Mouse (Mus musculus): ENCODE measurements around the gene Zdhhc1. TPM values are rescaled to one million over a fixed set of nuclear protein-coding genes. Genes with fewer than 3 reads are reported as not detected.

The Zdhhc1 gene
- total RNA-seq, 2 experiments from 2014 or later, result 0.17 TPM; not detected in 1

DNA sequence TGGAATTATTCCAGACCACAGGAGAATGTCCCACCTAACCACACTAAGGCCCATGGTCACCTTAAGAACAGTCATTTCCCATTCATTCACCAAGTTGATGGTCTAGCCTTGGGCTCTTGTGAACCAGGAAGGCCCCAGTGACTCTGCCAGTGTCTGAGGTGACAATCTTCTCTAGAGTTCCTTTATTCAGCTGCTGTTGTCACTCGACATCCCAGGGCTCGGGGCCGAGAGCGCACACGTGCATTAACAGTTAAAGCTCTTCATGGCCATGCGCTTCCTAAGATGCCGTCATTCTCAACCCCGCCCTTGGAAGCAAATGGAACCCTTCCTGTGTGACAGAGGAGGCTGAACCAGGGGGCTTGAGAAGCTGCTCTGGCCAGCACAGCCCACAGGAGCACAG, 14.6 kb downstream of the Zdhhc1 start:
- no peak for ATAC-seq (replicated peaks; ENCODE audit: low FRiP score, poor library complexity, severe bottlenecking)

DNA sequence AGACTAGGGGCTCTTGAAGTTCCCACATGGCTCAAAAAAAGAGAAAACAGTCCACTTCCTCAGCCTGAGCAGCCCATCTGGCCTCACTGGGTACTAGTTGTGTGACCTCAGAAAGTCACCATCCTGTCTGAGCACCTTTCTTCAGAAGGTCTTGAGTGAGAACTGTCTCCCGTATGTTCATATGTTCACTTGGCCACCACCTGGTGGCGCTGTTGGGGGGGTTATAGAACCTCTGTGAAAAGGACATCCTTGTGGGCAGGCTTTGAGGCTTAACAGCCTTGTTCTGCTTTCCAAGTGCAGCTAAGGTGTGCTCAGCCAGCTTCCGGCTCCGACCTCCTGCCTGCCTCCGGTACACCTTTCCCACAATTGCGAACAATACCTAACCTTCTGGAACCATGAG, 15.2 kb downstream of the Zdhhc1 start:
- ATAC-seq (replicated peaks; ENCODE audit: low FRiP score, poor library complexity, severe bottlenecking), result 0 out of 2 replicates have a peak, but pooled peaks have one; percentile 40

DNA sequence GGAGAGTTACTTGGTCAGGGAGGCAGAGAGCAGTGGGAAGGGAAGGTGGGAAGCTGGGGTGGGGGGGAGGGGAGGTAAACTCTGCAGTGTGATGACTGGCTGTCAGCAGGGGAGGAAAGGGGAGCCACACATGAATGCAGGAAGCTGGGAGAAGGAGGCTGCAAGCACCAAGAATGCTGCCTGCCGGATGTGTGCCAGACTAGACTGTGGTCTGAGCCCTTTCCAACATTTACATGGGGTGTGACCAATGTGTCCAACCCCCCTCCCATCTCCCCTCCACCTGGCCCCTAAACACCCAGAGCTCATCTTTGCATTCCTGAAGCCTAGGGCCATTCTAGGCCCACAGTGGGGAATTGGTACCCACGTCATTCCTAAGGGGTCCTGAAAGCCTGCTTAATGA, 15.7 kb downstream of the Zdhhc1 start:
- ATAC-seq (replicated peaks; ENCODE audit: low FRiP score, poor library complexity, severe bottlenecking), result no peak

DNA sequence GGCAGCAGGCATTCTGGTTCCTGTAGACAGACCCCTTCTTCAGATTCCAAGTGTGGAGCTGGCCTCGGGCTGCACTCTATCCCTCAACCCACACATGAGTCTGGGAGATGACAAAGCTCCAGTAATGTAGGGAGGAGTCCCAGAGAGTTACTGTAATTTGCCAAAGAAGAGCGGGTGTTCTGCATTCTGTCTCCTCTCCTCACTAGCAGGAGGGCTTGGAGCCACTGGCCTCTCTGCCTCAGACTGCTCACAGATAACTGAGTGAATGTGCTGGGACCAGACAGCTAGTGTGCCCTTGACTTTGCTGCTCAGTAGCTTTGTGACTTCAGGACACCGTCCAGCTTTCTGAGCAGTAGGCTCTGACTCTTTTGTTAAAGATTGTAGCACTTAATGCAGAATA, 18.9 kb downstream of the Zdhhc1 start:
- no peak for ATAC-seq (replicated peaks; ENCODE audit: low FRiP score, poor library complexity, severe bottlenecking)

DNA sequence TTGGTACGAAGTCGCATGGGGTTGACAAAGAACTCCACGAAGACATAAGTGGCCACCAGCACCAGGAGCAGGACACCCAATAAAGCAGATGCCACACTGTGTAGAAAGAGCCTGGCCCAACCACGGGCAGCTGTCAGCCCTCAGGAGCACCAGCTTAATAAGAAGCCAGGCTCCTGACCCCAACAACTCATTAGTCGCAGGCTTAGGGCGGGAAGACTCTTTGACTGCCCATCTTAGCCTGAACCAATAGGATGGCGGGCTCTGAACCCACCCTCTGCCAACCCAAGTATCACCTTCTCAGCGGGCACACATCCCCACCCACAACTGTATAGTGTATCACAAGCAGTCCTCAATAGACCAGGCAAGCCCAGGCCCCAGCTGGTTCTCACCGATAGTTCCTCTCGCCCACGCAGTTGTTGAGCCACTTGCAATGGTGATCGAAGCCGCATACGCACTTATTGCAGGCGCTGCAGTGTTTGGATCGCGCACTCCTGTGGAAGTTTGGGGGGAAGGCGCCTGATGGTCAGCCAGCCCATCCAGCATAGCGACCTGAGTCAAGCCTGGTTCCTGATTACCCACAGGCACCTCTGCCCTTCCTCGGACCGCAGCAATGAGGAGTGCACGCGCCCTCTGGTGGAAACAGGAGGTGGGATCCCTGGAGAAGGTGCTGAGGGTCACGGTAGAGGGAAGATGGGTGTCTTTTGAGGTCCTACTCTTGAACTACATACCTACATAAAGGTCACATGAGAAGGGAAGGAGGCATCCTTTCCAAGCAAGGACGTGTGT, 19.9 kb downstream of the Zdhhc1 start:
- ATAC-seq (replicated peaks; ENCODE audit: low FRiP score, poor library complexity, severe bottlenecking), result peak; percentile 60

GRCm38 (mm10) chr8:105476161-105476560, 20.5 kb downstream of the Zdhhc1 start:
- no peak for ATAC-seq (replicated peaks; ENCODE audit: low FRiP score, poor library complexity, severe bottlenecking)

- no peak for ATAC-seq (replicated peaks; ENCODE audit: low FRiP score, poor library complexity, severe bottlenecking)
Observed at GRCm38 (mm10) chr8:105475742-105476141, 21.0 kb downstream of the Zdhhc1 start.

DNA sequence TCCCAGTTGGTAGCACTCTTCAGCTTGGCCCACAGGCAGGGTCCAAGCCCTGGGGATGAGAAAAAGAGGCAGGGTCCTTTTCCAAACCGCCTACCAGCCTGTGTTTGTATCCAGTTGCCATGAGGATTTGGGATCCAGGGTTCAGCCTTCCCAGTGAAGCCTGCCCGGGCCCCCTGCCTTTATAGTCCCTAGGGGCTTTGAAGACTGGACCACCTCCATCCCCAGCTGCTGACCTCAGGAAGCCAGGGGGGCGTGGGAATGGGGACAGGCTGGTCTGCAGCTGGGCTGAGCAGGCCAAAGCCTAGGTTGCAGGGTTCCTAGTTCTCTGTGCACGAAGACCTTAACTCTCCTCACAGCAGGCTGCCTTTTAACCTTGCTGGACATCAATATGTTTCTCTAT, 21.4 kb downstream of the Zdhhc1 start:
- ATAC-seq (replicated peaks; ENCODE audit: low FRiP score, poor library complexity, severe bottlenecking), result no peak

DNA sequence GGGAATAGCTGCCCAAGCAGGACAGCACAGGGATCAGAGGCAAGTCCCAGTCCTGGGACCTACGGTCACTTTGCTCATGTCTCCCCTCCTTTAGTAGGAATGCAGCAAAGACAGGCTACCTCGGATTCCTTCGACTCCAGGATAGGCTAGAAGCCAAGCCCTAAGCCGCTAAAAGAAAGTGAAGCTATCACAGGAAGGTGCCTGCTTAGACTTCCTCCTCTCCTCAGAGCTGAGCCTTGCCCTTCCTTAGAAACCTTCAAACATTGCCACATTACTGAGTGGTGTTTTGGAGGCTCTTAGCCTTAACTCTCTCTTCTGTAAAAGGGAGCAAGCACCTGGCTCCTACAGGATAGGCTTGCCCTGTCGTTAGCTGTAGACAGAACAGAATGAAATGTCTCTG, 22.0 kb downstream of the Zdhhc1 start:
- no peak for ATAC-seq (replicated peaks; ENCODE audit: low FRiP score, poor library complexity, severe bottlenecking)

GRCm38 (mm10) chr8:105473816-105474606, 22.7 kb downstream of the Zdhhc1 start:
- ATAC-seq (replicated peaks; ENCODE audit: low FRiP score, poor library complexity, severe bottlenecking), result no peak

DNA sequence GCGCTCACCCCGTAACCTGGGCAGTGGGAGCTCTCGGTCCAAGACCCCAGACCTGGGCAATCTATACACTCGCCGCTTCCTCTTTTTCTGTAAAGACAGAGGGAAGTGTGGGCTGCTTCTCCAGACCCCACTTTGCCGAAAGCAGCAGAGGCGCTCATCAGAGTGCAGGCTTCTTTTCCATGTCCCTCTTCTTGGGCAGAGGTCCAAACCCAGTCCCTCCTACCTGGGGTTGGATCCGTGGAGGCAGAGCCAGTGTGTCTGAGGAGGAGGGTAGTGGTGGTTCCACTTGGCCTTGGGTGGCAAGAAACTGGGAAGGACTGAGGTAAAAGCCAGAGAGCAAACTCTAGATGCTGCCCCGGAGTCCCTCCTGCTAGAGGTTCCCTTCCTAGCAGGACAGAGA, 23.7 kb downstream of the Zdhhc1 start:
- ATAC-seq (replicated peaks; ENCODE audit: low FRiP score, poor library complexity, severe bottlenecking), result no peak

DNA sequence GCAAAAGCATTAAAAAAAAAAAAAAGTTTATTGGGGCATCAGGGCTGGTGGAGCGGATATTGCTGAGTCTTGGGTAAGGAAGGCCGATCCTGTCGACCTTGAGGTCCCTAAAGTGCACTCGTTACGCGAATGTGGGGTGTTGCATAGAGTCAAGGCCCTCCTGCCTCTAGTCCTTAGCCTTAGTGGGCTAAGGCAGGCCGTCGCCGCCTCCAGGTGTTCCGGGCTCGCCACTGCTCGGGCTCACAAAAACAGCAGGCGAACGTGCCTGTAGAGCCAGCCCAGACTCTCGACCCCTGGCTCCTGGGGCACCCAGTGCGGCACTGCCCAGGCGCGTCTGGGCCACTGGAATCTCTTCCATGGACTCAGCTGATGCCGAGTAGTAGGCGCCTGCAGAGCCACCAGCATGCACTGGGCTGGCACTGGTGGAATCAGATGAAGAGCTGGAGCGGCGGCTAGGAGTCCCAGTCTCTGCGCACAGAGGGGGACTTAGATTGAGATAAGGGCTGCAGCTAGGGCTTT, 24.2 kb downstream of the Zdhhc1 start:
- no peak for ATAC-seq (replicated peaks; ENCODE audit: low FRiP score, poor library complexity, severe bottlenecking)

GRCm38 (mm10) chr8:105471314-105472015, 25.2 kb downstream of the Zdhhc1 start, which contains the start of gene Tppp3:
Gene Tppp3, minus strand, starts transcription at chr8:105471526.
- peak; percentile 83 for ATAC-seq (replicated peaks; ENCODE audit: low FRiP score, poor library complexity, severe bottlenecking)

- ATAC-seq (replicated peaks; ENCODE audit: low FRiP score, poor library complexity, severe bottlenecking), result peak; percentile 12
Observed at GRCm38 (mm10) chr8:105470681-105471313, 25.9 kb downstream of the Zdhhc1 start.

GRCm38 (mm10) chr8:105470262-105470661, 26.4 kb downstream of the Zdhhc1 start:
- no peak for ATAC-seq (replicated peaks; ENCODE audit: low FRiP score, poor library complexity, severe bottlenecking)

DNA sequence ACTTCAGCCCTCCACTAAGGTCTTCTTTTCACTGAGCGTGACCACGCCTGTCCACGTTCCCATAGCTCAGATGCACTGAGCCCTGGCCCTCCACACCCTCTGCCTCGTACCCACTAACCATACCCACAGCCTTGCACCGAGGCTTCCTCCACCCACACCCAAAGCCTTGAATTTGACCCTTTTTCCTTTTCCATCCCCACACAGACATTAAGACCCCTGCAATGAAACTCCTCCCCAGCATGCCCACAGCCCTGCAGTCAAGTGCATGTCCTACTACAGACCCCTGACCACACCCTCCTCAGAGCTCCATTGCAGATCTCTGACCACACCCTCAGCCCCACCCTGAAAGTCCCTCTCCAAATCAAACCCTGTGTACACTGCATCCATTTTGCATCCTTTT, 26.9 kb downstream of the Zdhhc1 start:
- no peak for ATAC-seq (replicated peaks; ENCODE audit: low FRiP score, poor library complexity, severe bottlenecking)

- no peak; the same call in 1 of the 2 replicates for ATAC-seq (replicated peaks; ENCODE audit: low FRiP score, poor library complexity, severe bottlenecking)
Observed at GRCm38 (mm10) chr8:105469041-105469695, 27.5 kb downstream of the Zdhhc1 start.

- no peak for ATAC-seq (replicated peaks; ENCODE audit: low FRiP score, poor library complexity, severe bottlenecking)
Observed at GRCm38 (mm10) chr8:105468002-105468720, 28.5 kb downstream of the Zdhhc1 start.

All from erythroblast, adult 5-6 weeks (primary cell).